Mouse (Mus musculus): Measurements from ENCODE around the gene Bach1.
"Not testable (repeated sequence)": the region's sequence is repeated elsewhere in the genome, so short reads cannot be mapped to it uniquely, and the experiment has no call there.

The Bach1 gene

GRCm38 (mm10) chr16:87670821-87671165 lies 28.0 kb upstream of the Bach1 start:
- peaks cover 3% of the 10 kb centered on the region for H3K27me3 ChIP-seq (ENCODE audit: insufficient read depth, low read length)
- no peaks in the 10 kb centered on the region for H3K9me3 ChIP-seq (ENCODE audit: low read length)
- H3K4me1 ChIP-seq (replicated peaks; ENCODE audit: low read depth, low read length) = no peaks in the 10 kb centered on the region
- no peaks in the 10 kb centered on the region for H3K36me3 ChIP-seq (ENCODE audit: insufficient read depth, low read length)
- TF ChIP-seq NANOG (IDR thresholded peaks at IDR 0.05; ENCODE audit: borderline replicate concordance, low read length) (no peak), CTCF (conservative IDR thresholded peaks at IDR 0.05; ENCODE audit: low read length) (no peak), POU5F1 (IDR thresholded peaks at IDR 0.05; ENCODE audit: borderline replicate concordance, low read length) (no peak)
- no peak overlapping the region for H3K4me3 ChIP-seq (replicated peaks; ENCODE audit: low read length)

DNA sequence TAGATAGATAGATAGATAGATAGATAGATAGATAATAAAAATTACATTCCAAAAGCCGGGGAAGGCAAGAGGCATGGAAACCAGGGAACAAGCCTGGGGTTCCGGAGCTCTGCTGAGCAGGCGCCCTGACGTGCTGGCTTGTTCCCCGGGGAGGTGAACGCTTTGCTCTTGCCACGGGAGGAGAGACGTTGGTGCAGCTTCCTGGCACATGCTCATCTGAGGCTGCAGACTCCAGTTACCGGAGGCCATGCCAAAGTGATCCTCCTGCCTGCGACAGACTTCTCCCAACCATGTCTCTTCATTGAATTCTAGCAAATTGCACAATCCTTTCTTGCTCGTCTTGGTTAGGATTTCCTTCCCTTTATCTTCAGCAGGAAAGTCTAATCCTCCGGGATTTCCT lies 27.4 kb upstream of the Bach1 start:
- H3K4me3 ChIP-seq (replicated peaks; ENCODE audit: low read length) = no peak overlapping the region
- no peaks in the 10 kb centered on the region for H3K27me3 ChIP-seq (ENCODE audit: insufficient read depth, low read length)
- no peaks in the 10 kb centered on the region for H3K9me3 ChIP-seq (ENCODE audit: low read length)
- no peaks in the 10 kb centered on the region for H3K4me1 ChIP-seq (replicated peaks; ENCODE audit: low read depth, low read length)
- no peaks in the 10 kb centered on the region for H3K36me3 ChIP-seq (ENCODE audit: insufficient read depth, low read length)
- no peak for TF ChIP-seq NANOG (IDR thresholded peaks at IDR 0.05; ENCODE audit: borderline replicate concordance, low read length)
- no peak for TF ChIP-seq POU5F1 (IDR thresholded peaks at IDR 0.05; ENCODE audit: borderline replicate concordance, low read length)

- H3K9me3 ChIP-seq (ENCODE audit: low read length) = no peaks in the 10 kb centered on the region
- no peak for TF ChIP-seq CTCF (conservative IDR thresholded peaks at IDR 0.05; ENCODE audit: low read length)
- no peak for TF ChIP-seq POU5F1 (IDR thresholded peaks at IDR 0.05; ENCODE audit: borderline replicate concordance, low read length)
- no peak for TF ChIP-seq NANOG (IDR thresholded peaks at IDR 0.05; ENCODE audit: borderline replicate concordance, low read length)
- H3K27me3 ChIP-seq (ENCODE audit: insufficient read depth, low read length) = no peaks in the 10 kb centered on the region
- peaks cover 6% of the 10 kb centered on the region for H3K4me1 ChIP-seq (replicated peaks; ENCODE audit: low read depth, low read length)
- H3K4me3 ChIP-seq (replicated peaks; ENCODE audit: low read length) = no peak overlapping the region
- no peaks in the 10 kb centered on the region for H3K36me3 ChIP-seq (ENCODE audit: insufficient read depth, low read length)
These were observed 25.6 kb upstream of the Bach1 start for GRCm38 (mm10) chr16:87673155-87673554.

DNA sequence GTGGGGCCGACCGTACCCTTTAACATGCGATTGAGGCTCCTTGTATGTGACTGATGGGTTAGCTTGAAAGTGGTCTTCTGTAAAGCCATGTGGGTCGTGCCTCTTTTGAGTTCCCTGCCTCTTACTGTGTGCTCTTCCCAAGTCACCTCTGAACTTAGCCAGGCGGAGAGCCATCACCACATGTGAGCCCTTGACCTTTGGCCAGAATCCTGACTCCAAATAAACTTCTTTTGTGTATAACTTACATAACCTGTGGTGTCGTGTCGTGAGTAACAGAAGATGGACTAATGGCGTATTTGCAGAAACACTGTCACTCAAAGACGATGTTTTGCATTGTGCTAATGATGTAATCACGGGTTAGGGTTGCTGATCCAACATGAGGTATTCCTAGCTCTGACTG lies 22.6 kb upstream of the Bach1 start:
- H3K36me3 ChIP-seq (ENCODE audit: insufficient read depth, low read length) = no peaks in the 10 kb centered on the region
- no peaks in the 10 kb centered on the region for H3K9me3 ChIP-seq (ENCODE audit: low read length)
- H3K27me3 ChIP-seq (ENCODE audit: insufficient read depth, low read length) = no peaks in the 10 kb centered on the region
- peaks cover 17% of the 10 kb centered on the region for H3K4me1 ChIP-seq (replicated peaks; ENCODE audit: low read depth, low read length)
- TF ChIP-seq POU5F1 (IDR thresholded peaks at IDR 0.05; ENCODE audit: borderline replicate concordance, low read length) = no peak
- TF ChIP-seq CTCF (conservative IDR thresholded peaks at IDR 0.05; ENCODE audit: low read length) = no peak
- no peak for TF ChIP-seq NANOG (IDR thresholded peaks at IDR 0.05; ENCODE audit: borderline replicate concordance, low read length)
- no peak overlapping the region for H3K4me3 ChIP-seq (replicated peaks; ENCODE audit: low read length)

DNA sequence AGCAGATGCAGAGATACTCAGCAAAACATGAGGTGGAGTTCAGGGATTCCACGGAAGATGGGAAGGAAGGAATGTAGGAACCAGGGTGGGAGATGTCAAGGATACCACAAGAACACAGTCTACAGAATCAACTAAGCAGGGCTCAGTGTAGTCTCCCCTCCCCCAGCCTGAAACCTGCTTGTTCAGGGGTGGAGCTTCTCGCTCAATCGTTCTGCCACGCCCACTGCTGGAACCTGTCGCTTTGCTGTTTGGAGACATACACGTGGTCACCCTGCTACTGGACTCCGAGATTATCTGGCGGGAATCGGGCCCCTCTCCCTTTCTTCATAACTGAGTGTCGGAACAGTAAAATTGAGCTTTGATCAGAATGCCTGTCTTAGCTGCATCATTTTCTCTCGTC lies 20.1 kb upstream of the Bach1 start:
- H3K4me1 ChIP-seq (replicated peaks; ENCODE audit: low read depth, low read length) = peaks cover 17% of the 10 kb centered on the region
- TF ChIP-seq CTCF (conservative IDR thresholded peaks at IDR 0.05; ENCODE audit: low read length) = no peak
- TF ChIP-seq POU5F1 (IDR thresholded peaks at IDR 0.05; ENCODE audit: borderline replicate concordance, low read length) = no peak
- no peak for TF ChIP-seq NANOG (IDR thresholded peaks at IDR 0.05; ENCODE audit: borderline replicate concordance, low read length)
- no peaks in the 10 kb centered on the region for H3K9me3 ChIP-seq (ENCODE audit: low read length)
- peaks cover 3% of the 10 kb centered on the region; the same call in 1 of the 2 replicates for H3K27me3 ChIP-seq (ENCODE audit: insufficient read depth, low read length)
- no peak overlapping the region for H3K4me3 ChIP-seq (replicated peaks; ENCODE audit: low read length)
- no peaks in the 10 kb centered on the region for H3K36me3 ChIP-seq (ENCODE audit: insufficient read depth, low read length)

DNA sequence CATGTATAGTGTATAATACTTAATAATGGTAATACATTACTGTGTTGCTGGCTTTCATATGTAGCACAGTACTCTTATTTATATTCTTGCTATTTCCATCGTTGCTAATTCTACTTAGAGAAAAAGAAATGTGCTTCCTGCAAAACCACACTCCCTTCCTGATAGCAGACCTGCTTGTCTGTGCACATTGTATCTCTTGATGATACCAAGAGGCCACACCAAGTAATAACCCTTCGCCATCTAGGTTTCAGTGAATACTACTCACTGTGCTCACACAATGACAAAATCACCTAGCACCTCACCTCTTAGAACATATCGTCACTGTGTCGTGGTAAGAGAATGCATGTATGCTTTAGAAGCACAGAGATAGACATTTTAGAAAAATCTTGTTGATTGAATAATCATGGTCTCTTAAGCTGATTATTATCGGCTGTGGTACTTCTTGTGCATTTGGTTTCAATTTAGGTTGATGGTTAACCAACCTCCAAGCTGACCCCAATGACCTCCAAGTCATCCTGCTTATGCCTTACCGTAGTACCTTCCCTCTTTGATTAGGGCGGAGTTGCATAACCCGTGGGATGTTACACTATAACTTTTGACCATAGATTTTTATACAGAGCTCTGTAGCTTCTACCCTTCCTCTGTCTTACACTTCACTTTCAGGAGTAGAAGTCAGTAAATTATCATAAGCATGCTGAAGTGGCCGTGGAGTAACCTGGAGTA lies 17.7 kb upstream of the Bach1 start:
- Histone ChIP-seq H3K4me1 (replicated peaks; ENCODE audit: low read depth, low read length) (peaks cover 17% of the 10 kb centered on the region), H3K4me3 (replicated peaks; ENCODE audit: low read length) (no peak overlapping the region), H3K27me3 (ENCODE audit: insufficient read depth, low read length) (peaks cover 3% of the 10 kb centered on the region; the same call in 1 of the 2 replicates)

DNA sequence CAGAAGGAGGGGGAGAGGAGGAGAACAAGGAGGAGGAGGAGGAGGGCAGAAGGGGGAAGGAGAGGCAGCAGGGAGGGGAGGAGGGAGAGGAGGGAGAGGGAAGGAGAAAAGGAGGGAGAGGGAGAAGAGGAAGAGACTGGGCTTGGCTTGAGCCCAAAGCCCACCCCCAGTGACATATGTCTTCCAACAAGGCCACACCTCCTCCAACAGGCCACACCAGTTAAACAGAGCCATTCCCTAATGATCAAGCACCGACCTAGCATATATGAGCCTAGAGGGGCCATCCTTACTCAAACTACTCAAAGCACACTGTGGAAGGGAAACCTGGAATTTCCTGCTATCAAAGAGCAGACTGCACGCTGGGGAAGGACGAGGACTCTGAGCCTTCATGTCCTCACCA lies 16.9 kb upstream of the Bach1 start:
- Histone ChIP-seq H3K9me3 (ENCODE audit: low read length) (no peaks in the 10 kb centered on the region), H3K27me3 (ENCODE audit: insufficient read depth, low read length) (peaks cover 3% of the 10 kb centered on the region; the same call in 1 of the 2 replicates), H3K4me1 (replicated peaks; ENCODE audit: low read depth, low read length) (peaks cover 17% of the 10 kb centered on the region), H3K36me3 (ENCODE audit: insufficient read depth, low read length) (no peaks in the 10 kb centered on the region), H3K4me3 (replicated peaks; ENCODE audit: low read length) (no peak overlapping the region)
- TF ChIP-seq CTCF (conservative IDR thresholded peaks at IDR 0.05; ENCODE audit: low read length) (no peak), POU5F1 (IDR thresholded peaks at IDR 0.05; ENCODE audit: borderline replicate concordance, low read length) (no peak), NANOG (IDR thresholded peaks at IDR 0.05; ENCODE audit: borderline replicate concordance, low read length) (no peak)

More for the DNA sequence above, 17.7 kb upstream of the Bach1 start:
- Histone ChIP-seq H3K9me3 (ENCODE audit: low read length) (no peaks in the 10 kb centered on the region), H3K36me3 (ENCODE audit: insufficient read depth, low read length) (no peaks in the 10 kb centered on the region)
- TF ChIP-seq POU5F1 (IDR thresholded peaks at IDR 0.05; ENCODE audit: borderline replicate concordance, low read length) (no peak), NANOG (IDR thresholded peaks at IDR 0.05; ENCODE audit: borderline replicate concordance, low read length) (no peak), CTCF (conservative IDR thresholded peaks at IDR 0.05; ENCODE audit: low read length) (no peak)

- Histone ChIP-seq H3K9me3 (ENCODE audit: low read length) (no peaks in the 10 kb centered on the region), H3K36me3 (ENCODE audit: insufficient read depth, low read length) (no peaks in the 10 kb centered on the region), H3K4me1 (replicated peaks; ENCODE audit: low read depth, low read length) (peaks cover 26% of the 10 kb centered on the region), H3K4me3 (replicated peaks; ENCODE audit: low read length) (no peak overlapping the region), H3K27me3 (ENCODE audit: insufficient read depth, low read length) (peaks cover 3% of the 10 kb centered on the region; the same call in 1 of the 2 replicates)
- TF ChIP-seq CTCF (conservative IDR thresholded peaks at IDR 0.05; ENCODE audit: low read length) = no peak
These were observed 12.3 kb upstream of the Bach1 start for GRCm38 (mm10) chr16:87686458-87686857.

GRCm38 (mm10) chr16:87687346-87687745 lies 11.4 kb upstream of the Bach1 start:
- H3K27me3 ChIP-seq (ENCODE audit: insufficient read depth, low read length) = no peaks in the 10 kb centered on the region
- H3K9me3 ChIP-seq (ENCODE audit: low read length) = no peaks in the 10 kb centered on the region
- H3K4me1 ChIP-seq (replicated peaks; ENCODE audit: low read depth, low read length) = peaks cover 35% of the 10 kb centered on the region
- TF ChIP-seq NANOG (IDR thresholded peaks at IDR 0.05; ENCODE audit: borderline replicate concordance, low read length) = no peak
- TF ChIP-seq CTCF (conservative IDR thresholded peaks at IDR 0.05; ENCODE audit: low read length) = no peak
- TF ChIP-seq POU5F1 (IDR thresholded peaks at IDR 0.05; ENCODE audit: borderline replicate concordance, low read length) = no peak
- no peaks in the 10 kb centered on the region for H3K36me3 ChIP-seq (ENCODE audit: insufficient read depth, low read length)
- H3K4me3 ChIP-seq (replicated peaks; ENCODE audit: low read length) = no peak overlapping the region

GRCm38 (mm10) chr16:87688328-87688727 lies 10.4 kb upstream of the Bach1 start:
- not testable (repeated sequence) for H3K27me3 ChIP-seq (ENCODE audit: insufficient read depth, low read length); H3K4me3 ChIP-seq (replicated peaks; ENCODE audit: low read length); H3K36me3 ChIP-seq (ENCODE audit: insufficient read depth, low read length); H3K9me3 ChIP-seq (ENCODE audit: low read length)
- peaks cover 45% of the 10 kb centered on the region for H3K4me1 ChIP-seq (replicated peaks; ENCODE audit: low read depth, low read length)

DNA sequence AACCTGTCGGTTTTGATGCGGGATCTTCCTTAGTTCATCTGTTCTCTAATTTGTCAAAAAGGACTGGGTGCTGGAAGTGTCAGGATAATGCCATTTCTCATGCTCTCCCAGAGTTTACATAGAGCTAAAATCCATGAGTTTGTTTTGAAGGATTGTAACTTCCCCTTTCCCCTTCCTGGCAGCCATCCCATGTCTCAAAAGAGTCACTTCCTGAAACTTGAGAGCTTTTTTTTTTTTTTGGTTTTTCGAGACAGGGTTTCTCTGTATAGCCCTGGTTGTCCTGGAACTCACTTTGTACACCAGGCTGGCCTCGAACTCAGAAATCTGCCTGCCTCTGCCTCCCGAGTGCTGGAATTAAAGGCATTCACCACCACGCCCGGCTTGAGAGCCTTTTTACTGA lies 9.9 kb upstream of the Bach1 start:
- H3K36me3 ChIP-seq (ENCODE audit: insufficient read depth, low read length); H3K9me3 ChIP-seq (ENCODE audit: low read length); H3K27me3 ChIP-seq (ENCODE audit: insufficient read depth, low read length); H3K4me3 ChIP-seq (replicated peaks; ENCODE audit: low read length): not testable (repeated sequence)
- peaks cover 47% of the 10 kb centered on the region for H3K4me1 ChIP-seq (replicated peaks; ENCODE audit: low read depth, low read length)

All from E14TG2a.4 (cell line).